Comparison of ENCODE assay signal across 8 mouse cellular contexts in the genomic region with DNA sequence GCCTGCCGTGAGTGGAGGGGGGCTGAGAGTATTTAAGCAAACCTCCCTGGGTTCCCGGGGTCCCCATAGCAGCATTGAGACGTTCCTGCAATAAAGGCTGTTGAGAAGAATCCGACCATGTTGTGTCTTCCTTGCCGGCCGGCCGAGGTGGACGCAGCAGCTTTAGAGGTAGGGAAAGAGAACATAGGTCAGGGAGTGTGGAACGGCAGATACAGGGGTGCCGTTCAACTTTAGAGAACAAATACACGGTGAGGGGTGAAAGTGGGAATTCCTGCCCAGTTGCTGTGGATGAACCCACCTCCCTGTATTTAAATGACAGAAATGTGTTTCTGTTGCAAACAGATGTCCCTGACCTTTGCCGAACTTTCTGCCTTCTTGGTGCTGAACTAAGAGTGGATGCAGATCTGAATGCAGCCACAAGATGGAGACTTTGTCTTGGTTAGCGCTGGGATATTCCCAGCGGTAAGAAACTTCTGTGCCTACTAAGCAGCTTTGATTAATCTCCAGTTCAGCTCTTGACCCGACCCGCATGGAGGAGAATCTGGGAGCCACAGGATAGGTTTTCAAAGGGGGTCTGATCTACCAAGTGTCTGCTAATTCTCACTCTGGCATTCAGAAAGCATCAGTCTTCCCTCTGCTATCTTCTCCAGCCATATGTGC. TPM values are rescaled to one million over a fixed set of nuclear protein-coding genes. Genes with fewer than 3 reads are reported as not detected.
DNase-seq lines count a peak whose midpoint lies in the region; TF ChIP-seq lines count a peak whose summit lies in the region.

No protein-coding gene starts in this region.

- H3K27me3 ChIP-seq in testis, adult 2 months (ENCODE audit: control insufficient read depth, insufficient read depth, low read length), result no peaks in the 10 kb centered on the region

- peak overlapping the region; percentile 17 for H3K4me3 ChIP-seq in testis, adult 2 months (ENCODE audit: control insufficient read depth, low read depth, low read length)

- H3K4me1 ChIP-seq in testis, adult 2 months (ENCODE audit: control insufficient read depth, insufficient read depth, low read length), result peaks cover 2% of the 10 kb centered on the region; the same call in 1 of the 2 replicates

- peak; percentile 24 for DNase-seq in gastrocnemius, postnatal 10 days
- no peak for DNase-seq in gastrocnemius, adult 8-10 months (ENCODE audit: low spot score in 2 of 2)
- DNase-seq in 3T3-L1 (ENCODE audit: low read depth, low spot score) (peak; percentile 62), R1 (ENCODE audit: low read depth, low spot score) (peak; percentile 79)
- peak; percentile 81 for DNase-seq in embryo, embryonic 10 days (ENCODE audit: low spot score)
- DNase-seq in kidney, adult 8-10 months, result peak; percentile 47 to 60
- DNase-seq in lung, postnatal 25 days (ENCODE audit: low spot score), result peak; percentile 36

- TF ChIP-seq CTCF in testis, adult 2 months (IDR thresholded peaks at IDR 0.05; ENCODE audit: control insufficient read depth, insufficient read depth, insufficient replicate concordance, low read depth, low read length), result no peak

- H3K27ac ChIP-seq in testis, adult 2 months (ENCODE audit: control insufficient read depth, insufficient read depth, low read depth, low read length), result no peak overlapping the region

- TF ChIP-seq POLR2A in testis, adult 2 months (IDR thresholded peaks at IDR 0.05; ENCODE audit: control insufficient read depth, low read depth, low read length), result no peak

- H3K36me3 ChIP-seq in testis, adult 2 months (ENCODE audit: control insufficient read depth, insufficient read depth, low read length), result no peaks in the 10 kb centered on the region

RNA-seq across cellular contexts. Expression of a gene that starts 16.8 kb away (rescaled TPM):
- 1 to 10 TPM in 1 of 2 experiments, under 1 TPM in 1; 0.80 to 1.6 TPM for total RNA-seq in gastrocnemius, postnatal 10 days (2021)
- not detected for total RNA-seq in gastrocnemius, adult 8-10 months (2022)
- 0.33 and 0.42 TPM in 2 replicates for polyA plus RNA-seq in testis, adult 2 months (2012; rRNA removed)

Comparison
In these comparisons a context has a peak if more than half of its experiments do, and no peak if none do; other contexts are left out.
1. DNase-seq: peak in gastrocnemius, postnatal 10 days (single experiment), 3T3-L1 (single experiment), R1 (single experiment), embryo, embryonic 10 days (single experiment), kidney, adult 8-10 months (2 of 2) and lung, postnatal 25 days (single experiment); none in gastrocnemius, adult 8-10 months (0 of 2).